11 mouse cellular contexts compared by ENCODE assay signal in the genomic region with DNA sequence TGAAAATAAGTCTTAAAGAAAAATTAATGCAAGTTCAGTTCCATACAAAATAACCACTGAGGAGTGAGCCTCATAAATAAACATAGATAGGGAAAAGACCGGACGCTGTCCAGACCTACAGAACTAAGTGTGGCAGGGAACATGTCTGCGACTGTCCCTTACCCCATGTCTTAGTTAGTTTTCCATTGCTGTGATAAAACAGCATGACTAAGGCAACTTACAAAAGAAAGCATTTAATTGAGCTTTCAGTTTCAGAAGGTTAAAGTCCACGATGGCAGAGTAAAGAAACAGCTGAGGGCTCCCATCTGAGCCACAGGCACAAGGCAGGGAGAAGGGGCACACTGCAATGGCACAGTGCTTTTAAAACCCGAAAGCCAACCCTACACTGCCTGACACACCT.
"Had no signal": no experiment of that assay in that cellular context is flagged by ENCODE, and none has a peak within 500 bp of the region (broad histone marks: within the 10 kb centered on the region; RNA-seq: fewer than 3 reads in every experiment).

No protein-coding gene starts in this region.

- H3K4me2 ChIP-seq: limb, embryonic 13.5 days; liver, embryonic 11.5 days; liver, embryonic 15.5 days; midbrain, embryonic 11.5 days had no signal

- H3K9me3 ChIP-seq: limb, embryonic 10.5 days; limb, embryonic 13.5 days; liver, embryonic 15.5 days had no signal

- H3K9ac ChIP-seq: limb, embryonic 13.5 days; liver, embryonic 15.5 days had no signal

- H3K4me3 ChIP-seq: limb, embryonic 10.5 days; limb, embryonic 13.5 days; liver, embryonic 15.5 days had no signal

- H3K27me3 ChIP-seq: limb, embryonic 13.5 days; liver, embryonic 15.5 days had no signal

- H3K27ac ChIP-seq: limb, embryonic 10.5 days; limb, embryonic 13.5 days; liver, embryonic 15.5 days had no signal

- H3K4me1 ChIP-seq: limb, embryonic 13.5 days; liver, embryonic 15.5 days had no signal

- DNase-seq: kidney, postnatal 25 days; lung, adult 2 months; lung, postnatal 14 days; lung, postnatal 4 days; midbrain, embryonic 14.5 days; thymus, postnatal 25 days had no signal
